Mouse (Mus musculus) cerebellum, adult 9-10 months (tissue): ENCODE measurements at regions not wholly inside any gene's neighbourhood (a gene's known extent, or its start where the extent isn't known, plus 50 kb on each side); places are given as distances from the start of the nearest gene placed in this dataset.

Experiments used
- DNase-seq: peaks from one replicate; pipeline ENCODE4 v3.0.0; 2022

- DNase-seq, result no peak
Observed at GRCm38 (mm10) chr13:64007688-64008087, 81.3 kb downstream of the Hsd17b3 start.

GRCm38 (mm10) chr13:64002945-64003459 lies 86.0 kb downstream of the Hsd17b3 start:
- DNase-seq, result no peak

- DNase-seq, result no peak
Observed at GRCm38 (mm10) chr13:64000303-64000702, 88.7 kb downstream of the Hsd17b3 start.

GRCm38 (mm10) chr13:63998647-63999046 lies 90.4 kb downstream of the Hsd17b3 start:
- no peak for DNase-seq

- peak; percentile 57 for DNase-seq
Observed at GRCm38 (mm10) chr13:63993857-63994477, 95.1 kb downstream of the Hsd17b3 start.

GRCm38 (mm10) chr13:63992989-63993388 lies 96.0 kb downstream of the Hsd17b3 start:
- peak; percentile 20 for DNase-seq

GRCm38 (mm10) chr13:63990480-63990958 lies 98.5 kb downstream of the Hsd17b3 start:
- peak; percentile 33 for DNase-seq

- DNase-seq, result no peak
Observed at GRCm38 (mm10) chr13:63989769-63990168, 99.3 kb downstream of the Hsd17b3 start.

- no peak for DNase-seq
Observed at GRCm38 (mm10) chr13:63988263-63988662, 100.8 kb downstream of the Hsd17b3 start.

GRCm38 (mm10) chr13:63986681-63987080 lies 102.3 kb downstream of the Hsd17b3 start:
- DNase-seq, result no peak

- no peak for DNase-seq
Observed at GRCm38 (mm10) chr13:63985590-63985989, 103.4 kb downstream of the Hsd17b3 start.

GRCm38 (mm10) chr13:63985086-63985485 lies 103.9 kb downstream of the Hsd17b3 start:
- no peak for DNase-seq

- DNase-seq, result no peak
Observed at GRCm38 (mm10) chr13:63980012-63980691, 108.9 kb downstream of the Hsd17b3 start.

- DNase-seq, result no peak
Observed at GRCm38 (mm10) chr13:63979581-63979980, 109.4 kb downstream of the Hsd17b3 start.

GRCm38 (mm10) chr13:63969907-63970306 lies 119.1 kb downstream of the Hsd17b3 start:
- no peak for DNase-seq

GRCm38 (mm10) chr13:63968623-63969022 lies 120.4 kb downstream of the Hsd17b3 start:
- no peak for DNase-seq

- no peak for DNase-seq
Observed at GRCm38 (mm10) chr13:63957098-63957497, 131.9 kb downstream of the Hsd17b3 start.

- no peak for DNase-seq
Observed at GRCm38 (mm10) chr13:63954305-63954704, 134.7 kb downstream of the Hsd17b3 start.

GRCm38 (mm10) chr13:63951922-63952734 lies 136.9 kb downstream of the Hsd17b3 start:
- DNase-seq, result no peak

GRCm38 (mm10) chr13:63951136-63951535 lies 136.1 kb downstream of the Ercc6l2 start:
- no peak for DNase-seq
